Mouse (Mus musculus): ENCODE data around the gene Olfr71. TPM values are rescaled to one million over a fixed set of nuclear protein-coding genes. Genes with fewer than 3 reads are reported as not detected.

The Olfr71 gene
- polyA plus RNA-seq, 1 experiment from 2014 or later, result 0.06 TPM

Other genes starting within 250 kb of the Olfr71 start
- not detected in 2 replicates for gene Sit1, start 226.5 kb downstream of the Olfr71 start, polyA plus RNA-seq (2016; fragmentation: Nextera tagmentation; extraction: Ambion mirVana)
- 57.4 and 62.3 TPM in 2 replicates for gene Ccdc107, start 217.4 kb downstream of the Olfr71 start, polyA plus RNA-seq (2016; fragmentation: Nextera tagmentation; extraction: Ambion mirVana)
- gene Arhgef39, start 210.6 kb downstream of the Olfr71 start, polyA plus RNA-seq (2016; fragmentation: Nextera tagmentation; extraction: Ambion mirVana), result 43.6 and 44.1 TPM in 2 replicates
- gene Car9, start 203.3 kb downstream of the Olfr71 start, polyA plus RNA-seq (2016; fragmentation: Nextera tagmentation; extraction: Ambion mirVana), result 1.3 and 1.6 TPM in 2 replicates
- 151 and 177 TPM in 2 replicates for gene Tpm2, start 186.5 kb downstream of the Olfr71 start, polyA plus RNA-seq (2016; fragmentation: Nextera tagmentation; extraction: Ambion mirVana)
- gene Creb3, start 147.9 kb downstream of the Olfr71 start, polyA plus RNA-seq (2016; fragmentation: Nextera tagmentation; extraction: Ambion mirVana), result 43.5 and 49.9 TPM in 2 replicates
- gene Tln1, start 147.6 kb downstream of the Olfr71 start, polyA plus RNA-seq (2016; fragmentation: Nextera tagmentation; extraction: Ambion mirVana), result 71.0 and 73.9 TPM in 2 replicates
- gene Rgp1, start 131.5 kb downstream of the Olfr71 start, polyA plus RNA-seq (2016; fragmentation: Nextera tagmentation; extraction: Ambion mirVana), result 33.8 and 37.7 TPM in 2 replicates
- 32.0 and 34.0 TPM in 2 replicates for gene Gba2, start 131.4 kb downstream of the Olfr71 start, polyA plus RNA-seq (2016; fragmentation: Nextera tagmentation; extraction: Ambion mirVana)
- 1.5 and 2.1 TPM in 2 replicates for gene Msmp, start 125.8 kb downstream of the Olfr71 start, polyA plus RNA-seq (2016; fragmentation: Nextera tagmentation; extraction: Ambion mirVana)
- gene Npr2, start 78.3 kb downstream of the Olfr71 start, polyA plus RNA-seq (2016; fragmentation: Nextera tagmentation; extraction: Ambion mirVana), result 25.1 and 29.7 TPM in 2 replicates
- gene Spag8, start 56.7 kb downstream of the Olfr71 start, polyA plus RNA-seq (2016; fragmentation: Nextera tagmentation; extraction: Ambion mirVana), result 1.8 and 1.9 TPM in 2 replicates
- 79.3 and 85.8 TPM in 2 replicates for gene Hint2, start 53.8 kb downstream of the Olfr71 start, polyA plus RNA-seq (2016; fragmentation: Nextera tagmentation; extraction: Ambion mirVana)
- gene Tmem8b, start 41.3 kb downstream of the Olfr71 start, polyA plus RNA-seq (2016; fragmentation: Nextera tagmentation; extraction: Ambion mirVana), result 7.7 and 8.4 TPM in 2 replicates
- gene Fam221b, start 41.1 kb downstream of the Olfr71 start, polyA plus RNA-seq (2016; fragmentation: Nextera tagmentation; extraction: Ambion mirVana), result 2.4 and 2.6 TPM in 2 replicates
- not detected in 2 replicates for gene Olfr70, start 9.4 kb downstream of the Olfr71 start, polyA plus RNA-seq (2016; fragmentation: Nextera tagmentation; extraction: Ambion mirVana)
- gene Hrct1, start 16.9 kb upstream of the Olfr71 start, polyA plus RNA-seq (2016; fragmentation: Nextera tagmentation; extraction: Ambion mirVana), result 0.15 and 0.43 TPM in 2 replicates
- gene Spaar, start 19.8 kb upstream of the Olfr71 start, polyA plus RNA-seq (2016; fragmentation: Nextera tagmentation; extraction: Ambion mirVana), result not detected in 2 replicates
- not detected in 2 replicates for gene Olfr159, start 60.8 kb upstream of the Olfr71 start, polyA plus RNA-seq (2016; fragmentation: Nextera tagmentation; extraction: Ambion mirVana)
- 0.09 and 0.31 TPM in 2 replicates for gene Olfr156, start 113.6 kb upstream of the Olfr71 start, polyA plus RNA-seq (2016; fragmentation: Nextera tagmentation; extraction: Ambion mirVana)
- gene Olfr157, start 129.9 kb upstream of the Olfr71 start, polyA plus RNA-seq (2016; fragmentation: Nextera tagmentation; extraction: Ambion mirVana), result 0.08 TPM in 1 of 2 replicates, not detected in the other
- 0.18 TPM in 1 of 2 replicates, not detected in the other for gene Olfr155, start 141.3 kb upstream of the Olfr71 start, polyA plus RNA-seq (2016; fragmentation: Nextera tagmentation; extraction: Ambion mirVana)
- 30.4 and 33.9 TPM in 2 replicates for gene Reck, start 165.3 kb upstream of the Olfr71 start, polyA plus RNA-seq (2016; fragmentation: Nextera tagmentation; extraction: Ambion mirVana)
- 113 and 118 TPM in 2 replicates for gene Glipr2, start 247.1 kb upstream of the Olfr71 start, polyA plus RNA-seq (2016; fragmentation: Nextera tagmentation; extraction: Ambion mirVana)